17 mouse cellular contexts compared by ENCODE assay signal in genomic region chr3:9567948-9568347, GRCm38 (mm10). TPM values are rescaled to one million over a fixed set of nuclear protein-coding genes. Genes with fewer than 3 reads are reported as not detected.
DNase-seq lines count a peak whose midpoint lies in the region; ATAC-seq and TF ChIP-seq lines count a peak whose summit lies in the region.
"Had no signal": no experiment of that assay in that cellular context is flagged by ENCODE, and none has a peak within 500 bp of the region (broad histone marks: within the 10 kb centered on the region; RNA-seq: fewer than 3 reads in every experiment).

No protein-coding gene starts in this region.

- H3K27me3 ChIP-seq in forebrain, embryonic 10.5 days (ENCODE audit: poor library complexity, severe bottlenecking), result no peaks in the 10 kb centered on the region
- no peaks in the 10 kb centered on the region for H3K27me3 ChIP-seq in forebrain, embryonic 13.5 days
- H3K27me3 ChIP-seq in limb, embryonic 12.5 days, result no peaks in the 10 kb centered on the region
- no peaks in the 10 kb centered on the region for H3K27me3 ChIP-seq in limb, embryonic 10.5 days (ENCODE audit: low read depth, poor library complexity, severe bottlenecking)
- H3K27me3 ChIP-seq in midbrain, embryonic 15.5 days (replicated peaks), result no peaks in the 10 kb centered on the region
- H3K27me3 ChIP-seq in stomach, postnatal 0 days (ENCODE audit: control insufficient read depth, insufficient read depth, low read length), result no peaks in the 10 kb centered on the region
- H3K27me3 ChIP-seq in kidney, embryonic 14.5 days (ENCODE audit: control insufficient read depth, insufficient read depth, low read length), result no peaks in the 10 kb centered on the region
- H3K27me3 ChIP-seq: heart, embryonic 13.5 days; liver, embryonic 15.5 days had no signal

- DNase-seq in forebrain, embryonic 10.5 days (ENCODE audit: extremely low spot score, low spot score), result no peak
- DNase-seq in limb, embryonic 10.5 days (ENCODE audit: low spot score), result no peak
- DNase-seq in Muller cell, postnatal 12 days (ENCODE audit: inconsistent ontology term), result peak; percentile 26
- no peak for DNase-seq in stomach, postnatal 0 days (ENCODE audit: low spot score)
- DNase-seq: adrenal gland, adult 2 months; cerebellum, adult 2 months; heart, postnatal 4 days; kidney, postnatal 36 days; lung, postnatal 10 days had no signal

- H3K4me2 ChIP-seq in forebrain, embryonic 13.5 days, result no peak overlapping the region
- 0 out of 2 replicates have a peak overlapping the region, but pooled peaks have one; percentile 24 for H3K4me2 ChIP-seq in limb, embryonic 12.5 days
- H3K4me2 ChIP-seq in midbrain, embryonic 15.5 days, result peak overlapping the region; percentile 24; the same call in 1 of the 2 replicates
- no peak overlapping the region for H3K4me2 ChIP-seq in stomach, postnatal 0 days (replicated peaks; ENCODE audit: low read depth)
- H3K4me2 ChIP-seq in kidney, embryonic 14.5 days (replicated peaks; ENCODE audit: low read depth, low read length), result no peak overlapping the region
- H3K4me2 ChIP-seq: heart, embryonic 13.5 days; liver, embryonic 15.5 days had no signal

- no peak for TF ChIP-seq EP300 in stomach, postnatal 0 days (optimal IDR thresholded peaks at IDR 0.05)

- TF ChIP-seq CTCF in stomach, postnatal 0 days (IDR thresholded peaks at IDR 0.05; ENCODE audit: low read depth), result no peak

- WGBS in forebrain, embryonic 10.5 days, result 61% methylated on average over 8 of the region's 8 CpGs
- 43% methylated on average over 8 of the region's 8 CpGs for WGBS in forebrain, embryonic 13.5 days
- 79% methylated on average over 8 of the region's 8 CpGs for WGBS in limb, embryonic 12.5 days
- 91% methylated on average over 8 of the region's 8 CpGs for WGBS in limb, embryonic 10.5 days
- 50% methylated on average over 8 of the region's 8 CpGs for WGBS in midbrain, embryonic 15.5 days
- WGBS in stomach, postnatal 0 days, result 76% methylated on average over 8 of the region's 8 CpGs
- 68% methylated on average over 8 of the region's 8 CpGs for WGBS in kidney, embryonic 14.5 days

- no peak for ATAC-seq in forebrain, embryonic 13.5 days
- ATAC-seq in limb, embryonic 12.5 days (ENCODE audit: insufficient number of reproducible peaks, insufficient read depth, low FRiP score, low TSS enrichment, low read depth), result no peak
- ATAC-seq in midbrain, embryonic 15.5 days (replicated peaks), result peak; percentile 47; the same call in 1 of the 2 replicates
- ATAC-seq in stomach, postnatal 0 days (ENCODE audit: low FRiP score, low TSS enrichment), result no peak
- ATAC-seq in kidney, embryonic 14.5 days (ENCODE audit: low FRiP score, low TSS enrichment), result no peak
- ATAC-seq: intestine, embryonic 16.5 days had no signal

- H3K4me1 ChIP-seq in forebrain, embryonic 10.5 days, result peaks cover 24% of the 10 kb centered on the region
- peaks cover 35% of the 10 kb centered on the region for H3K4me1 ChIP-seq in forebrain, embryonic 13.5 days
- peaks cover 39% of the 10 kb centered on the region for H3K4me1 ChIP-seq in limb, embryonic 12.5 days (replicated peaks)
- H3K4me1 ChIP-seq in limb, embryonic 10.5 days, result peaks cover 15% of the 10 kb centered on the region
- H3K4me1 ChIP-seq in midbrain, embryonic 15.5 days, result peaks cover 14% of the 10 kb centered on the region
- H3K4me1 ChIP-seq in stomach, postnatal 0 days (replicated peaks; ENCODE audit: control insufficient read depth, insufficient read depth), result no peaks in the 10 kb centered on the region
- H3K4me1 ChIP-seq in kidney, embryonic 14.5 days (ENCODE audit: control insufficient read depth, insufficient read depth, low read length), result peaks cover 15% of the 10 kb centered on the region

- no peak overlapping the region for H3K27ac ChIP-seq in forebrain, embryonic 10.5 days
- no peak overlapping the region for H3K27ac ChIP-seq in forebrain, embryonic 13.5 days
- peak overlapping the region; percentile 67; the same call in 1 of the 2 replicates for H3K27ac ChIP-seq in limb, embryonic 12.5 days
- no peak overlapping the region for H3K27ac ChIP-seq in limb, embryonic 10.5 days
- H3K27ac ChIP-seq in midbrain, embryonic 15.5 days, result peak overlapping the region; percentile 12; the same call in 1 of the 2 replicates
- no peak overlapping the region for H3K27ac ChIP-seq in stomach, postnatal 0 days (replicated peaks)
- no peak overlapping the region for H3K27ac ChIP-seq in kidney, embryonic 14.5 days (ENCODE audit: low read depth, low read length)
- H3K27ac ChIP-seq: heart, embryonic 13.5 days; liver, embryonic 15.5 days had no signal

- H3K36me3 ChIP-seq in forebrain, embryonic 10.5 days (replicated peaks), result no peaks in the 10 kb centered on the region
- H3K36me3 ChIP-seq in forebrain, embryonic 13.5 days (ENCODE audit: poor library complexity, severe bottlenecking), result peaks cover 6% of the 10 kb centered on the region
- H3K36me3 ChIP-seq in limb, embryonic 12.5 days, result peaks cover 10% of the 10 kb centered on the region; the same call in 1 of the 2 replicates
- H3K36me3 ChIP-seq in limb, embryonic 10.5 days, result 0 out of 2 replicates have a peak, but pooled peaks cover 2% of the 10 kb centered on the region
- no peaks in the 10 kb centered on the region for H3K36me3 ChIP-seq in midbrain, embryonic 15.5 days (replicated peaks)
- H3K36me3 ChIP-seq in stomach, postnatal 0 days (ENCODE audit: control insufficient read depth, insufficient read depth, low read length), result no peaks in the 10 kb centered on the region
- H3K36me3 ChIP-seq in kidney, embryonic 14.5 days (ENCODE audit: control insufficient read depth, insufficient read depth, low read length), result no peaks in the 10 kb centered on the region
- H3K36me3 ChIP-seq: liver, embryonic 15.5 days had no signal

- no peak overlapping the region for H3K9ac ChIP-seq in forebrain, embryonic 13.5 days
- no peak overlapping the region for H3K9ac ChIP-seq in limb, embryonic 12.5 days (replicated peaks)
- no peak overlapping the region for H3K9ac ChIP-seq in midbrain, embryonic 15.5 days
- H3K9ac ChIP-seq in stomach, postnatal 0 days (ENCODE audit: low read length), result no peak overlapping the region
- H3K9ac ChIP-seq in kidney, embryonic 14.5 days (ENCODE audit: low read depth, low read length), result no peak overlapping the region
- H3K9ac ChIP-seq: heart, embryonic 13.5 days; liver, embryonic 15.5 days had no signal

- H3K4me3 ChIP-seq in forebrain, embryonic 10.5 days, result peak overlapping the region; percentile 18
- H3K4me3 ChIP-seq in forebrain, embryonic 13.5 days, result no peak overlapping the region
- H3K4me3 ChIP-seq in limb, embryonic 12.5 days (replicated peaks), result no peak overlapping the region
- no peak overlapping the region for H3K4me3 ChIP-seq in limb, embryonic 10.5 days
- no peak overlapping the region for H3K4me3 ChIP-seq in midbrain, embryonic 15.5 days
- H3K4me3 ChIP-seq in stomach, postnatal 0 days (ENCODE audit: low read depth, low read length), result no peak overlapping the region
- H3K4me3 ChIP-seq in kidney, embryonic 14.5 days (ENCODE audit: low read length), result no peak overlapping the region
- H3K4me3 ChIP-seq: erythroblast, embryonic 14.5 days; heart, embryonic 13.5 days; liver, embryonic 15.5 days had no signal

- 0 out of 2 replicates have a peak, but pooled peaks cover 5% of the 10 kb centered on the region for H3K9me3 ChIP-seq in forebrain, embryonic 10.5 days
- no peaks in the 10 kb centered on the region for H3K9me3 ChIP-seq in forebrain, embryonic 13.5 days (replicated peaks)
- no peaks in the 10 kb centered on the region for H3K9me3 ChIP-seq in limb, embryonic 12.5 days
- no peaks in the 10 kb centered on the region for H3K9me3 ChIP-seq in limb, embryonic 10.5 days (replicated peaks)
- no peaks in the 10 kb centered on the region for H3K9me3 ChIP-seq in midbrain, embryonic 15.5 days
- no peaks in the 10 kb centered on the region for H3K9me3 ChIP-seq in stomach, postnatal 0 days (ENCODE audit: control insufficient read depth, low read length)
- no peaks in the 10 kb centered on the region for H3K9me3 ChIP-seq in kidney, embryonic 14.5 days (ENCODE audit: control insufficient read depth, low read length)
- H3K9me3 ChIP-seq: heart, embryonic 13.5 days; liver, embryonic 15.5 days had no signal

RNA-seq across cellular contexts. Expression of gene Zfp704, which starts 41.9 kb away (rescaled TPM):
- 5.6 and 6.6 TPM in 2 replicates for polyA plus RNA-seq in forebrain, embryonic 10.5 days (2016; fragmentation: Nextera tagmentation; extraction: Ambion mirVana)
- polyA plus RNA-seq in forebrain, embryonic 13.5 days (2015; fragmentation: Nextera tagmentation; extraction: Ambion mirVana), result 10.6 and 10.9 TPM in 2 replicates
- 11.7 and 12.0 TPM in 2 replicates for polyA plus RNA-seq in limb, embryonic 12.5 days (2016; fragmentation: Nextera tagmentation; extraction: Ambion mirVana)
- polyA plus RNA-seq in limb, embryonic 10.5 days (2016; fragmentation: Nextera tagmentation; extraction: Ambion mirVana), result 8.8 and 10.1 TPM in 2 replicates
- 13.7 and 13.8 TPM in 2 replicates for polyA plus RNA-seq in midbrain, embryonic 15.5 days (2015; fragmentation: Nextera tagmentation; extraction: Ambion mirVana)
- polyA plus RNA-seq in stomach, postnatal 0 days (2015; fragmentation: Nextera tagmentation; extraction: Ambion mirVana), result 3.4 and 3.9 TPM in 2 replicates
- 11.7 and 14.8 TPM in 2 replicates for polyA plus RNA-seq in kidney, embryonic 14.5 days (2014; fragmentation: Nextera tagmentation; extraction: Ambion mirVana)

Comparison
In these comparisons a context has a peak if more than half of its experiments do, and no peak if none do; other contexts are left out.
1. H3K27ac ChIP-seq: peak in limb, embryonic 12.5 days (single experiment) and midbrain, embryonic 15.5 days (single experiment); none in forebrain, embryonic 10.5 days (single experiment), forebrain, embryonic 13.5 days (single experiment), limb, embryonic 10.5 days (single experiment), stomach, postnatal 0 days (single experiment) and kidney, embryonic 14.5 days (single experiment).
2. H3K4me2 ChIP-seq: peak in limb, embryonic 12.5 days (single experiment) and midbrain, embryonic 15.5 days (single experiment); none in forebrain, embryonic 13.5 days (single experiment), stomach, postnatal 0 days (single experiment) and kidney, embryonic 14.5 days (single experiment).